Comparison of ENCODE assay signal across 27 mouse cellular contexts in the genomic region with DNA sequence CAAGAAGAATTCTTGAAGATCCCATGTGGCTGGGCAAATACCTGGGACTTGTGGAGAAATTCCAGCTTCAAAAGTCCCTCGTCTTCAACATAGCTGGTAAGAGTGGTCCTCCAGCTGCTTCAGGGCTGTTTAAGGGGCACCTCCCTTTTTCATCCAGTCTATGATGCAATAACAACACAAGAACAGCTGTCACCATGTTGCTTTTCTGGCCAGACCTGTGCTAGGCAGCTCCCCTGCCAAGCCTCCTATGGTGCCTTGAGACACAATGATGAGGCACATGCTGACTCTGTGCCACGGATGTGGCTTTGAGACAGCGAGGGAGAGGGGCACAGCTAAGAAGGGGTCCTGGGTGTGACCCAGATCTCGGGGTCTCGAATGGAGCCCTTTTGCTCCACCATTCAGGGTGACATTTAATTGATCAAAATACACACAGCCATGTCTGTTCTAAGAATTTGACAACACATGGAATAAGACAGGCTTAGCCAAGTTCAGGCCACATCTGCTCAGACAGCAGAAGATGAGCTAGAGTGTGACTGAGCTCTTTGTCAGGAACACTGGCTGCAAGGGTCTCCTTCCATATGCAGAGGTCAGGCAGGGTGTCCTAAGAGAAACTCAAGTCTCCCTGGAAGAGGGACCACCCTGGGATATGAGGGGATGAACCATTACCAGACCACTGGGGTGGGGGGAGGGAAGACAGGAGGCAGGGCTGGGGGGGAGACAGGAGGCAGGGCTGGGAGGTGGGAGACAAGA. TPM values are rescaled to one million over a fixed set of nuclear protein-coding genes. Genes with fewer than 3 reads are reported as not detected.
A peak's percentile ranks its signal among the peaks of the same experiment; 100 is the strongest.
DNase-seq lines count a peak whose midpoint lies in the region; ATAC-seq and TF ChIP-seq lines count a peak whose summit lies in the region.
"Had no signal": no experiment of that assay in that cellular context is flagged by ENCODE, and none has a peak within 500 bp of the region (broad histone marks: within the 10 kb centered on the region; RNA-seq: fewer than 3 reads in every experiment).

No protein-coding gene starts in this region.

- no peak for TF ChIP-seq CTCF in lung, embryonic 14.5 days (IDR thresholded peaks at IDR 0.05; ENCODE audit: low read depth)
- TF ChIP-seq CTCF in testis, adult 2 months (IDR thresholded peaks at IDR 0.05; ENCODE audit: control insufficient read depth, insufficient read depth, insufficient replicate concordance, low read depth, low read length), result no peak
- TF ChIP-seq CTCF in heart, adult 2 months (IDR thresholded peaks at IDR 0.05), result no peak

- no peaks in the 10 kb centered on the region for H3K9me3 ChIP-seq in lung, embryonic 14.5 days (ENCODE audit: low read depth, low read length)
- no peaks in the 10 kb centered on the region for H3K9me3 ChIP-seq in embryonic facial prominence, embryonic 14.5 days (ENCODE audit: control insufficient read depth, low read length)
- no peaks in the 10 kb centered on the region for H3K9me3 ChIP-seq in neural tube, embryonic 15.5 days (replicated peaks)
- H3K9me3 ChIP-seq: forebrain, embryonic 13.5 days; lung, embryonic 15.5 days; stomach, embryonic 15.5 days had no signal

- 0 out of 2 replicates have a peak, but pooled peaks have one; percentile 14 for TF ChIP-seq POLR2A in testis, adult 2 months (IDR thresholded peaks at IDR 0.05; ENCODE audit: control insufficient read depth, low read depth, low read length)
- no peak for TF ChIP-seq POLR2A in heart, adult 2 months (IDR thresholded peaks at IDR 0.05; ENCODE audit: insufficient read depth, low read depth, low read length)

- ATAC-seq in lung, embryonic 14.5 days (ENCODE audit: insufficient read depth), result peak; percentile 49; the same call in 1 of the 2 replicates
- ATAC-seq in embryonic facial prominence, embryonic 14.5 days (ENCODE audit: low read depth), result no peak
- no peak for ATAC-seq in neural tube, embryonic 15.5 days (ENCODE audit: low FRiP score)
- ATAC-seq: forebrain, embryonic 13.5 days; inflammation-experienced regulatory T-cells, adult 6 months had no signal

- peaks cover 3% of the 10 kb centered on the region; the same call in 1 of the 2 replicates for H3K4me1 ChIP-seq in lung, embryonic 14.5 days (ENCODE audit: insufficient read depth)
- H3K4me1 ChIP-seq in testis, adult 2 months (ENCODE audit: control insufficient read depth, insufficient read depth, low read length), result no peaks in the 10 kb centered on the region
- H3K4me1 ChIP-seq in embryonic facial prominence, embryonic 14.5 days (ENCODE audit: control insufficient read depth, insufficient read depth, low read length), result no peaks in the 10 kb centered on the region
- H3K4me1 ChIP-seq in neural tube, embryonic 15.5 days, result no peaks in the 10 kb centered on the region
- no peaks in the 10 kb centered on the region for H3K4me1 ChIP-seq in heart, adult 2 months (ENCODE audit: control insufficient read depth, insufficient read depth, low read length)
- H3K4me1 ChIP-seq: forebrain, embryonic 13.5 days; lung, embryonic 15.5 days; stomach, embryonic 15.5 days had no signal

- no peaks in the 10 kb centered on the region for H3K79me2 ChIP-seq in heart, adult 2 months (replicated peaks; ENCODE audit: control insufficient read depth, insufficient read depth, low read length)

- DNase-seq in lung, embryonic 14.5 days, result peak; percentile 19
- DNase-seq in lung, postnatal 25 days (ENCODE audit: low spot score), result no peak
- no peak for DNase-seq in testis, postnatal 14 days (ENCODE audit: low spot score)
- DNase-seq in embryonic facial prominence, embryonic 14.5 days (ENCODE audit: low spot score), result peak; percentile 6
- DNase-seq in heart, adult 2 months, result no peak
- DNase-seq: adrenal gland, adult 2 months; cerebellum, adult 9-11 months; gastrocnemius, postnatal 14 days; kidney, adult 2 months; kidney, postnatal 10 days; right cerebral cortex, postnatal 14 days had no signal

- TF ChIP-seq EP300 in heart, adult 2 months (IDR thresholded peaks at IDR 0.05; ENCODE audit: insufficient read depth, low read depth, low read length), result no peak

- H3K9ac ChIP-seq in lung, embryonic 14.5 days, result no peak overlapping the region
- no peak overlapping the region for H3K9ac ChIP-seq in embryonic facial prominence, embryonic 14.5 days (ENCODE audit: low read depth, low read length)
- no peak overlapping the region for H3K9ac ChIP-seq in neural tube, embryonic 15.5 days (replicated peaks)
- no peak overlapping the region for H3K9ac ChIP-seq in heart, adult 2 months (ENCODE audit: low read depth, low read length)
- H3K9ac ChIP-seq: forebrain, embryonic 13.5 days; lung, embryonic 15.5 days; stomach, embryonic 15.5 days had no signal

- H3K27ac ChIP-seq in lung, embryonic 14.5 days (ENCODE audit: low read depth), result no peak overlapping the region
- no peak overlapping the region for H3K27ac ChIP-seq in testis, adult 2 months (ENCODE audit: control insufficient read depth, insufficient read depth, low read depth, low read length)
- no peak overlapping the region for H3K27ac ChIP-seq in embryonic facial prominence, embryonic 14.5 days (replicated peaks; ENCODE audit: low read depth, low read length)
- no peak overlapping the region for H3K27ac ChIP-seq in neural tube, embryonic 15.5 days (replicated peaks)
- no peak overlapping the region for H3K27ac ChIP-seq in heart, adult 2 months
- H3K27ac ChIP-seq: forebrain, embryonic 13.5 days; left cerebral cortex, adult 2 months; lung, embryonic 15.5 days; stomach, embryonic 15.5 days had no signal

- H3K27me3 ChIP-seq in lung, embryonic 14.5 days (ENCODE audit: insufficient read depth, low read length), result no peaks in the 10 kb centered on the region
- no peaks in the 10 kb centered on the region for H3K27me3 ChIP-seq in testis, adult 2 months (ENCODE audit: control insufficient read depth, insufficient read depth, low read length)
- no peaks in the 10 kb centered on the region for H3K27me3 ChIP-seq in embryonic facial prominence, embryonic 14.5 days (replicated peaks; ENCODE audit: control insufficient read depth, insufficient read depth, low read length)
- H3K27me3 ChIP-seq in neural tube, embryonic 15.5 days (replicated peaks), result no peaks in the 10 kb centered on the region
- no peaks in the 10 kb centered on the region for H3K27me3 ChIP-seq in heart, adult 2 months (ENCODE audit: control insufficient read depth, insufficient read depth, low read length)
- H3K27me3 ChIP-seq: forebrain, embryonic 13.5 days; lung, embryonic 15.5 days; stomach, embryonic 15.5 days had no signal

- no peak overlapping the region for H3K4me2 ChIP-seq in lung, embryonic 14.5 days
- H3K4me2 ChIP-seq in embryonic facial prominence, embryonic 14.5 days (ENCODE audit: low read depth, low read length), result no peak overlapping the region
- no peak overlapping the region for H3K4me2 ChIP-seq in neural tube, embryonic 15.5 days
- H3K4me2 ChIP-seq: forebrain, embryonic 13.5 days; liver, embryonic 11.5 days; lung, embryonic 15.5 days; stomach, embryonic 15.5 days had no signal

- 38% methylated on average over 5 of the region's 5 CpGs for WGBS in lung, embryonic 14.5 days
- 56% methylated on average over 5 of the region's 5 CpGs for WGBS in embryonic facial prominence, embryonic 14.5 days
- WGBS in neural tube, embryonic 15.5 days, result 65% methylated on average over 5 of the region's 5 CpGs
- WGBS in heart, adult 2 months, result 68% methylated on average over 5 of the region's 5 CpGs

- H3K4me3 ChIP-seq in lung, embryonic 14.5 days (ENCODE audit: low read depth, low read length), result no peak overlapping the region
- peak overlapping the region; percentile 64 for H3K4me3 ChIP-seq in testis, adult 2 months (ENCODE audit: control insufficient read depth, low read depth, low read length)
- no peak overlapping the region for H3K4me3 ChIP-seq in embryonic facial prominence, embryonic 14.5 days (ENCODE audit: low read depth, low read length)
- H3K4me3 ChIP-seq in neural tube, embryonic 15.5 days (replicated peaks), result no peak overlapping the region
- no peak overlapping the region for H3K4me3 ChIP-seq in heart, adult 2 months
- H3K4me3 ChIP-seq: forebrain, embryonic 13.5 days; left cerebral cortex, adult 2 months; lung, embryonic 15.5 days; stomach, embryonic 15.5 days had no signal

- no peaks in the 10 kb centered on the region for H3K36me3 ChIP-seq in lung, embryonic 14.5 days (ENCODE audit: insufficient read depth)
- H3K36me3 ChIP-seq in testis, adult 2 months (ENCODE audit: control insufficient read depth, insufficient read depth, low read length), result no peaks in the 10 kb centered on the region
- no peaks in the 10 kb centered on the region for H3K36me3 ChIP-seq in embryonic facial prominence, embryonic 14.5 days (ENCODE audit: control insufficient read depth, insufficient read depth, low read length)
- H3K36me3 ChIP-seq in neural tube, embryonic 15.5 days, result no peaks in the 10 kb centered on the region
- no peaks in the 10 kb centered on the region for H3K36me3 ChIP-seq in heart, adult 2 months (ENCODE audit: control insufficient read depth, insufficient read depth, low read length)
- H3K36me3 ChIP-seq: lung, embryonic 15.5 days; stomach, embryonic 15.5 days had no signal

- intact Hi-C loops in heart, adult 2 months (cut with DNase I), result no loop called here

RNA-seq across cellular contexts. Expression of gene Gm13539, which starts 3.7 kb away (rescaled TPM):
- polyA plus RNA-seq in lung, embryonic 14.5 days (2014; fragmentation: Nextera tagmentation; extraction: Ambion mirVana), result not detected in 2 replicates
- polyA plus RNA-seq in testis, adult 2 months (2012; rRNA removed), result 14.4 and 17.0 TPM in 2 replicates
- polyA plus RNA-seq in embryonic facial prominence, embryonic 14.5 days (2014; fragmentation: Nextera tagmentation; extraction: Ambion mirVana), result not detected in 2 replicates
- 0.33 TPM in 1 of 2 replicates, not detected in the other for polyA plus RNA-seq in neural tube, embryonic 15.5 days (2015; fragmentation: Nextera tagmentation; extraction: Ambion mirVana)
- not detected for total RNA-seq in heart, adult 2 months (2021)
- polyA plus RNA-seq in heart, adult 2 months (2012; rRNA removed), result not detected in 2 replicates
- total RNA-seq: adrenal gland, adult 2 months; gastrocnemius, postnatal 14 days; heart, adult 8-10 months; layer of hippocampus, adult 8-10 months; left cerebral cortex, adult 2 months; megakaryocyte-erythroid progenitor cell, adult 5-6 weeks; neutrophil, adult 5-6 weeks had no signal
- polyA plus RNA-seq: adrenal gland, adult 2 months; forebrain, embryonic 13.5 days; hindbrain, embryonic 11.5 days; inflammation-experienced regulatory T-cells, adult 6 months; kidney, adult 2 months; liver, embryonic 11.5 days; lung, embryonic 15.5 days; spleen, adult 2 months; stomach, embryonic 15.5 days had no signal

RNA-seq across cellular contexts. Expression of gene Lcn11, which starts 8.9 kb away (rescaled TPM):
- polyA plus RNA-seq in lung, embryonic 14.5 days (2014; fragmentation: Nextera tagmentation; extraction: Ambion mirVana), result not detected in 2 replicates
- not detected in 2 replicates for polyA plus RNA-seq in testis, adult 2 months (2012; rRNA removed)
- polyA plus RNA-seq in embryonic facial prominence, embryonic 14.5 days (2014; fragmentation: Nextera tagmentation; extraction: Ambion mirVana), result not detected in 2 replicates
- not detected in 2 replicates for polyA plus RNA-seq in neural tube, embryonic 15.5 days (2015; fragmentation: Nextera tagmentation; extraction: Ambion mirVana)
- not detected for total RNA-seq in heart, adult 2 months (2021)
- not detected in 2 replicates for polyA plus RNA-seq in heart, adult 2 months (2012; rRNA removed)
- total RNA-seq: adrenal gland, adult 2 months; gastrocnemius, postnatal 14 days; heart, adult 8-10 months; layer of hippocampus, adult 8-10 months; left cerebral cortex, adult 2 months; megakaryocyte-erythroid progenitor cell, adult 5-6 weeks; neutrophil, adult 5-6 weeks had no signal
- polyA plus RNA-seq: adrenal gland, adult 2 months; forebrain, embryonic 13.5 days; heart, embryonic 16.5 days; hindbrain, embryonic 11.5 days; inflammation-experienced regulatory T-cells, adult 6 months; kidney, adult 2 months; limb, embryonic 11.5 days; liver, embryonic 11.5 days; lung, embryonic 15.5 days; spleen, adult 2 months; stomach, embryonic 15.5 days had no signal

RNA-seq across cellular contexts. Expression of gene Lcn3, which starts 20.4 kb away (rescaled TPM):
- polyA plus RNA-seq in lung, embryonic 14.5 days (2014; fragmentation: Nextera tagmentation; extraction: Ambion mirVana), result not detected in 2 replicates
- polyA plus RNA-seq in testis, adult 2 months (2012; rRNA removed), result not detected in 2 replicates
- polyA plus RNA-seq in embryonic facial prominence, embryonic 14.5 days (2014; fragmentation: Nextera tagmentation; extraction: Ambion mirVana), result not detected in 2 replicates
- not detected in 2 replicates for polyA plus RNA-seq in neural tube, embryonic 15.5 days (2015; fragmentation: Nextera tagmentation; extraction: Ambion mirVana)
- not detected for total RNA-seq in heart, adult 2 months (2021)
- not detected in 2 replicates for polyA plus RNA-seq in heart, adult 2 months (2012; rRNA removed)
- total RNA-seq: adrenal gland, adult 2 months; gastrocnemius, postnatal 14 days; heart, adult 8-10 months; layer of hippocampus, adult 8-10 months; left cerebral cortex, adult 2 months; megakaryocyte-erythroid progenitor cell, adult 5-6 weeks; neutrophil, adult 5-6 weeks had no signal
- polyA plus RNA-seq: adrenal gland, adult 2 months; forebrain, embryonic 13.5 days; heart, embryonic 16.5 days; hindbrain, embryonic 11.5 days; inflammation-experienced regulatory T-cells, adult 6 months; kidney, adult 2 months; limb, embryonic 11.5 days; liver, embryonic 11.5 days; lung, embryonic 15.5 days; spleen, adult 2 months; stomach, embryonic 15.5 days had no signal

RNA-seq across cellular contexts. Expression of gene Glt6d1, which starts 29.9 kb away (rescaled TPM):
- not detected in 2 replicates for polyA plus RNA-seq in lung, embryonic 14.5 days (2014; fragmentation: Nextera tagmentation; extraction: Ambion mirVana)
- polyA plus RNA-seq in testis, adult 2 months (2012; rRNA removed), result 55.2 and 62.6 TPM in 2 replicates
- polyA plus RNA-seq in embryonic facial prominence, embryonic 14.5 days (2014; fragmentation: Nextera tagmentation; extraction: Ambion mirVana), result not detected in 2 replicates
- polyA plus RNA-seq in neural tube, embryonic 15.5 days (2015; fragmentation: Nextera tagmentation; extraction: Ambion mirVana), result not detected in 2 replicates
- total RNA-seq in heart, adult 2 months (2021), result not detected
- not detected in 2 replicates for polyA plus RNA-seq in heart, adult 2 months (2012; rRNA removed)
- total RNA-seq: adrenal gland, adult 2 months; gastrocnemius, postnatal 14 days; heart, adult 8-10 months; layer of hippocampus, adult 8-10 months; left cerebral cortex, adult 2 months; megakaryocyte-erythroid progenitor cell, adult 5-6 weeks; neutrophil, adult 5-6 weeks had no signal
- polyA plus RNA-seq: adrenal gland, adult 2 months; forebrain, embryonic 13.5 days; heart, embryonic 16.5 days; hindbrain, embryonic 11.5 days; inflammation-experienced regulatory T-cells, adult 6 months; kidney, adult 2 months; limb, embryonic 11.5 days; liver, embryonic 11.5 days; lung, embryonic 15.5 days; spleen, adult 2 months; stomach, embryonic 15.5 days had no signal

RNA-seq across cellular contexts. Expression of gene Lcn9, which starts 37.2 kb away (rescaled TPM):
- not detected in 2 replicates for polyA plus RNA-seq in lung, embryonic 14.5 days (2014; fragmentation: Nextera tagmentation; extraction: Ambion mirVana)
- polyA plus RNA-seq in testis, adult 2 months (2012; rRNA removed), result not detected in 2 replicates
- not detected in 2 replicates for polyA plus RNA-seq in embryonic facial prominence, embryonic 14.5 days (2014; fragmentation: Nextera tagmentation; extraction: Ambion mirVana)
- polyA plus RNA-seq in neural tube, embryonic 15.5 days (2015; fragmentation: Nextera tagmentation; extraction: Ambion mirVana), result not detected in 2 replicates
- total RNA-seq in heart, adult 2 months (2021), result not detected
- polyA plus RNA-seq in heart, adult 2 months (2012; rRNA removed), result not detected in 2 replicates
- total RNA-seq: adrenal gland, adult 2 months; gastrocnemius, postnatal 14 days; heart, adult 8-10 months; layer of hippocampus, adult 8-10 months; left cerebral cortex, adult 2 months; megakaryocyte-erythroid progenitor cell, adult 5-6 weeks; neutrophil, adult 5-6 weeks had no signal
- polyA plus RNA-seq: adrenal gland, adult 2 months; forebrain, embryonic 13.5 days; heart, embryonic 16.5 days; hindbrain, embryonic 11.5 days; inflammation-experienced regulatory T-cells, adult 6 months; kidney, adult 2 months; limb, embryonic 11.5 days; liver, embryonic 11.5 days; lung, embryonic 15.5 days; spleen, adult 2 months; stomach, embryonic 15.5 days had no signal

Comparison
In these comparisons a context has a peak if more than half of its experiments do, and no peak if none do; other contexts are left out.
1. DNase-seq: peak in lung, embryonic 14.5 days (single experiment) and embryonic facial prominence, embryonic 14.5 days (single experiment); none in lung, postnatal 25 days (single experiment), testis, postnatal 14 days (single experiment) and heart, adult 2 months (0 of 2).
2. RNA of gene Gm13539, which starts 3.7 kb away (polyA plus RNA-seq): 14.4 to 17.0 TPM in testis, adult 2 months; not detected in lung, embryonic 14.5 days, not detected in embryonic facial prominence, embryonic 14.5 days, 0.33 TPM in neural tube, embryonic 15.5 days and not detected in heart, adult 2 months; every median in the first group is over 10 times any median in the second.